Mouse (Mus musculus) 3134 (cell line): ENCODE results near the gene Gm10153.
A peak's percentile ranks its signal among the peaks of the same experiment; 100 is the strongest.

Experiments
- DNase-seq: peaks from one replicate; pipeline ENCODE4 v3.0.0-alpha.2; 2011; ENCODE audit warnings: low spot score; ENCODE audit not compliant: insufficient read length; ENCODE audit errors: extremely low read depth

The Gm10153 gene

DNA sequence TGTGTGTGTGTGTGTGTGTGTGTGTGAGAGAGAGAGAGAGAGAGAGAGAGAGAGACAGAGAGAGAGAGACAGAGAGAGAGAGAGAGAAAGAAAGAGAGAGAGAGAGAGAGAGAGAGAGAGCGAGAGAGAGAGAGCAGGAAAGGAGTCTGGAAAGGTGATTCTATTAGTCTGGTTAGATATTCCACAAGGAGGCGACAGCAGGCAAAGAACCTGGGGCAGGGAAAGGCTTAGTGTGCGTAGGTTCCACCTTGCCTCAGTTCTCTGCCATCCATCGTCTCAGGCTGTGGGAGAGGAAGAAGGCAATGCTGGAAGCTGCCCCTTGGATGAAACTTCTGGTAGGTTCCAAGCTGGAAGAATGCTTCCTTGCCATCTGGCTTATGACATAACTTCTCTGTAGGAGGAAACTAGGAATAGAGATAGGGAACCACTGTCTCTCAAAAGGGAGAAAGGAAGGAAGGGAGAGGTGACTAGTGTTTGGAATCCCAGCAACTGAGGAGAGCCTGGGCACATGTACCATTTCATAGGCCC lies 44.7 kb downstream of the Gm10153 start:
- no peak for DNase-seq

DNA sequence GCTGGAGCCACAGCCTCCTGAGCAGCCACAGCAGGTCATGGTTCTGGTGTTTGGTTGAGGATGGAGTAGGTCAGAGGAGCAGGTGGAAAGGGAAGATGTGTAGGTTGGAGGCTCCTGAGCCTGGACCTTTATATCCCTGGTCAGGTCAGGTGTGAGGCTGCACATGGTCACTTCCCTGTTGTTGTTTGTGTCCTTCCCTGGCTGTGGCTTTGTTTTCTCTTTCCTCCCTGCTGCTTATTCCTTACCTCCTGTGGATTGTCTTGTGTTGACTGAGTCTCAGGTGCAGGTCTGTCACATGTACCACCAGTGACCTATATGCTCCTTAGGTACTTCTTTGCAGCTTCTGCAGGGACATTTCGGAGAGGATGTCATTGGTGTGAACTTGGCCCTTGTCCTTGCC lies 45.7 kb downstream of the Gm10153 start, which contains the start of gene Gm45337:
Gm45337 (minus strand) TSS at position 101 of the 400 bp plus-strand sequence.
- no peak for DNase-seq

DNA sequence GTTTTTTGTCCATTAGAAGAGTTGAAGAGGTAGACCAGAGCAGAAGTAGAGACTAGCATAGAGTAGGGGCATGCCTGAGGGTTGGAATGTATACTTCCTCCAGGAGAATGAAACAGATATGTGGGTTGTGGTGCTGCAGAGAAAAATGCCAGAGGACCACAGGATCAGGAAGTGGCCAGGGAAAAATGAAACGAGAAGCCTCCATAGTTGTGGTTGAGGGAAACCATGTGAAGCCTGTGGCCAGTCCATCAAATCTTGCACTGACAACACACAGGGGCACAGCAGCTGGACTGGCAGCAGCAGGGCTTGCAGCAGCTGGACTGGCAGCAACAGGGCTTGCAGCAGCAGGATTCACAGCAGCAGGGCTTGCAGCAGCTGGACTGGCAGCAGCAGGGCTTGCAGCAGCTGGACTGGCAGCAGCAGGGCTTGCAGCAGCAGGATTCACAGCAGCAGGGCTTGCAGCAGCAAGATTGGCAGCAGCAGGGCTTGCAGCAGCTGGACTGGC lies 46.6 kb downstream of the Gm10153 start:
- DNase-seq, result peak; percentile 54

DNA sequence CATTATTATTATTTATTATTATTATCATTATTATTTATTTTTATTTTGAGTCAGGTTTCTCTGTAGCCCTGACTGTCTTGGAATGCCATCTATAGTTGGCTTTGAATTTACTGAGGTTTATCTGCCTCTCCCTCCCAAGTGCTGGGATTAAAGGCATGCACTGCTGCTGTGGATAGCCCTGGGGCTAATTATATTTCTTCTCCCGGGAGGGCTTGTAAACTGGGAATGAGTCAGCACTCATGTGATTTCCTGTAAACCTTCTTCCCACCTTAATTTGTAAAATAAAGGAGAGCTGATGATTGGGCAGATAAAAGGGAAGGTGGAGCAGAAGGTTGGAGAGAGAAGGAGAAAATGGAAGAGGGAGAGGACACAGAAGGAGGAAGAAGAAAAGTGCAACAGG lies 49.5 kb downstream of the Gm10153 start:
- DNase-seq, result no peak
